Mouse (Mus musculus) kidney, adult 2 months (tissue): Measurements from ENCODE around the gene Nit1. TPM values are rescaled to one million over a fixed set of nuclear protein-coding genes. Genes with fewer than 3 reads are reported as not detected.

Experiments used
- DNase-seq: peaks from one replicate; pipeline ENCODE4 v3.0.0; 2021
- H3K27ac ChIP-seq: fragments of 200-500 bp; 2 replicates; pipeline ENCODE4 v1.5.1; 2012; ENCODE audit warnings: low read depth, low read length, control low read depth, inconsistent platforms; ENCODE audit not compliant: insufficient read depth
- H3K27me3 ChIP-seq: fragments of 200-500 bp; replicated peaks from 2 replicates; pipeline ENCODE4 v1.6.1; 2012; ENCODE audit warnings: mild to moderate bottlenecking, moderate library complexity, low read length, inconsistent platforms; ENCODE audit not compliant: control insufficient read depth, insufficient read depth
- H3K36me3 ChIP-seq: fragments of 200-500 bp; 2 replicates; pipeline ENCODE4 v1.6.1; 2012; ENCODE audit warnings: mild to moderate bottlenecking, moderate library complexity, low read length, inconsistent platforms; ENCODE audit not compliant: control insufficient read depth, insufficient read depth
- H3K4me1 ChIP-seq: fragments of 200-500 bp; 2 replicates; pipeline ENCODE4 v1.6.1; 2011; ENCODE audit warnings: low read length; ENCODE audit not compliant: control insufficient read depth, insufficient read depth
- H3K4me3 ChIP-seq: fragments of 200-500 bp; 2 replicates; pipeline ENCODE4 v1.5.1; 2011; ENCODE audit warnings: mild to moderate bottlenecking, low read depth, low read length, control low read depth; ENCODE audit not compliant: insufficient read depth
- CTCF ChIP-seq: fragments of 200-500 bp; conservative IDR thresholded peaks from 2 replicates; pipeline ENCODE4 v1.5.1; 2011; ENCODE audit warnings: low read depth, mild to moderate bottlenecking, control low read depth, low read length, moderate library complexity, mixed read lengths; ENCODE audit not compliant: insufficient read depth, insufficient read length
- POLR2A ChIP-seq: fragments of 200-500 bp; IDR thresholded peaks from one replicate; pipeline ENCODE4 v1.6.1; 2011; ENCODE audit warnings: low read depth, low read length, control low read depth
- WGBS: fragments of 180-500 bp; shearing (Covaris S2); methylation state at CpG from one replicate; pipeline ENCODE4 v1.1.7; 2018; 5-methylcytosine and 5-hydroxymethylcytosine counted together
- polyA plus RNA-seq: library from polyadenylated mRNA; depleted of rRNA; stranded (reverse); fragments of >200 nt; gene quantifications from 2 replicates; pipeline ENCODE4 v1.2.3, GENCODE M21; 2012; rRNA removed

The Nit1 gene
- polyA plus RNA-seq = 207 and 209 TPM in 2 replicates

GRCm38 (mm10) chr1:171345225-171346094 is at the start of gene Nit1, which contains the start of gene Pfdn2:
Nit1 (minus strand) TSS chr1:171345646.
Pfdn2 (plus strand) TSS chr1:171345670.
- Histone ChIP-seq H3K27me3 (no peaks in the 10 kb centered on the region), H3K4me3 (peak within 1 kb of the TSS; percentile 81), H3K4me1 (peaks cover 24% of the 10 kb centered on the region; the same call in 1 of the 2 replicates), H3K27ac (peak within 1 kb of the TSS; percentile 46), H3K36me3 (peaks cover 3% of the 10 kb centered on the region; the same call in 1 of the 2 replicates)
- peak; percentile 95 for DNase-seq
- under 1% methylated on average over 53 of the region's 53 CpGs for WGBS
- TF ChIP-seq POLR2A = peak; percentile 56
- TF ChIP-seq CTCF = no peak

- H3K4me1 ChIP-seq = no peaks in the 10 kb centered on the region
- TF ChIP-seq POLR2A (no peak), CTCF (no peak)
- 83% methylated on average over 4 of the region's 4 CpGs for WGBS
- H3K27me3 ChIP-seq = no peaks in the 10 kb centered on the region
- no peak overlapping the region for H3K4me3 ChIP-seq
- peak; percentile 30 for DNase-seq
- H3K27ac ChIP-seq = no peak overlapping the region
- H3K36me3 ChIP-seq = no peaks in the 10 kb centered on the region
Observed at GRCm38 (mm10) chr1:171390101-171390500, 44.7 kb upstream of the Nit1 start.

- Histone ChIP-seq H3K27me3 (no peaks in the 10 kb centered on the region), H3K4me3 (peak within 1 kb of the TSS; percentile 6; the same call in 1 of the 2 replicates), H3K36me3 (no peaks in the 10 kb centered on the region), H3K4me1 (no peaks in the 10 kb centered on the region), H3K27ac (no peak within 1 kb of the TSS)
- peak; percentile 49 for DNase-seq
- WGBS = 77% methylated on average over 15 of the region's 15 CpGs
- TF ChIP-seq CTCF = no peak
- no peak for TF ChIP-seq POLR2A
Observed at GRCm38 (mm10) chr1:171388376-171389102, 43.1 kb upstream of the Nit1 start, which contains the start of gene Arhgap30. Arhgap30 (plus strand) TSS chr1:171388954.

GRCm38 (mm10) chr1:171387099-171387498 is 41.7 kb upstream of the Nit1 start:
- H3K36me3 ChIP-seq = no peaks in the 10 kb centered on the region
- 47% methylated on average over 6 of the region's 6 CpGs for WGBS
- TF ChIP-seq CTCF (no peak), POLR2A (no peak)
- no peak overlapping the region for H3K27ac ChIP-seq
- no peak for DNase-seq
- no peaks in the 10 kb centered on the region for H3K4me1 ChIP-seq
- no peaks in the 10 kb centered on the region for H3K27me3 ChIP-seq
- no peak overlapping the region for H3K4me3 ChIP-seq

GRCm38 (mm10) chr1:171385171-171385570 is 39.7 kb upstream of the Nit1 start:
- Histone ChIP-seq H3K36me3 (no peaks in the 10 kb centered on the region), H3K4me3 (no peak overlapping the region), H3K4me1 (no peaks in the 10 kb centered on the region), H3K27me3 (no peaks in the 10 kb centered on the region), H3K27ac (no peak overlapping the region)
- no peak for DNase-seq
- 63% methylated on average over 9 of the region's 9 CpGs for WGBS
- 0 out of 2 replicates have a peak, but pooled peaks have one; percentile 11 for TF ChIP-seq CTCF
- TF ChIP-seq POLR2A = no peak

- DNase-seq = no peak
- WGBS = 47% methylated on average over 9 of the region's 9 CpGs
- Histone ChIP-seq H3K27ac (no peak overlapping the region), H3K4me3 (no peak overlapping the region), H3K36me3 (no peaks in the 10 kb centered on the region), H3K4me1 (no peaks in the 10 kb centered on the region), H3K27me3 (no peaks in the 10 kb centered on the region)
- TF ChIP-seq CTCF = no peak
- no peak for TF ChIP-seq POLR2A
Observed at GRCm38 (mm10) chr1:171384361-171384760, 38.9 kb upstream of the Nit1 start.
